Mouse (Mus musculus): Measurements from ENCODE around the gene Gria3.

DNA sequence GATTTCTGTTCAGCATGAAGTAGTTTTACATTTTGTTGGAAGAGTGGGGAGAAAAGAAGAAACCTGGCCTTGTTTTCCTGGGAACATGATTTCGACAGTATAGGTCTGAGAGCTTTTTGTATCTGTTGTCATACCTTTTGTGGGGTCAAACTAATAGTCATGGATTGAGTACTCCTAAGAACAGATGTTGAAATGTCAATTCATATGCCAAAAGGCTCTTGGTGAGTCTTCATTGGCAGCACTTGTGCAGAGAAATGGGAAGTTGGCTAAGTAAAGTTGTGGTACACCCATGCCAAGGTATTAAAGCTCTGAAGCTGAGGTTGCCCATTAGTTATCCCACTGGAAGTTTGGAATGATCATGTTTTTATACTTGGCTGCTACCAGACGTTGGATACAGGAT is 135.2 kb downstream of the Gria3 start:
- TF ChIP-seq CTCF (IDR thresholded peaks at IDR 0.05; ENCODE audit: low read depth) (no peak), EP300 (optimal IDR thresholded peaks at IDR 0.05) (no peak)
